Mouse (Mus musculus) embryo, embryonic 11 days (tissue): Measurements from ENCODE around the gene Mrvi1.
A peak's percentile ranks its signal among the peaks of the same experiment; 100 is the strongest.

Experiments used
- DNase-seq: peaks from one replicate; pipeline ENCODE4 v3.0.0-alpha.2; 2015

Mrvi1 gene

DNA sequence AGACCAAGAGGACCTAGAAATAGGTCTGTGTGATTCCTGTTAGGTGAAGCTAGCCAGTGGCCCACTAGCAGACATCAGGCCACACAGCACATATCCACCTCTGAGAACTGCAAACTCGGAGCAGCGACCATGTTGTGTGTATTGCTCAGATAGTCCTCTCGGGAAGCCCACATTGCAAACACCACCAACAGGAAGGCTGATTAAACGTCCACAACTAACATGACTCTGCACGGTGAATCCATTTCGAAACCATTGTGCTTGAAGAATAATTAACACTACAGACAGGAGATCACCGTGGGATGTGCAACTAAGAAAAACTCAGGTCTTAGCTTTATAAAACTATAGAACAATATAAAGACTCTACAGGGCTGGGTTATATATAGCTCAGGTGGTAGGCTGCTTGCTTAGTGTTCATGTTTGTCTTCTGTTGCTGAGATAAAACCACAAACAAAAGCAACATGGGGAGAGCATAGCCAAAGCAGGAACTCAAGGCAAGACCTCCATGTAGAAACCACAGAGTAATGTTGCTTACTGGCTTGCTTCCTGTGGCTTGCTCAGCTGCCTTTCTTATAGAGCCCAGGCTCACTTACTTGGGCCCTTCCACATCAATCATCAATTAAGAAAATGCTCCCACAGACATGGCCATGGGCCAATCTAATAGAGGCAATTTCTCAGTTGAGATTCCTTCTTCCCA, 4.4 kb downstream of the Mrvi1 start:
- DNase-seq, result no peak

DNA sequence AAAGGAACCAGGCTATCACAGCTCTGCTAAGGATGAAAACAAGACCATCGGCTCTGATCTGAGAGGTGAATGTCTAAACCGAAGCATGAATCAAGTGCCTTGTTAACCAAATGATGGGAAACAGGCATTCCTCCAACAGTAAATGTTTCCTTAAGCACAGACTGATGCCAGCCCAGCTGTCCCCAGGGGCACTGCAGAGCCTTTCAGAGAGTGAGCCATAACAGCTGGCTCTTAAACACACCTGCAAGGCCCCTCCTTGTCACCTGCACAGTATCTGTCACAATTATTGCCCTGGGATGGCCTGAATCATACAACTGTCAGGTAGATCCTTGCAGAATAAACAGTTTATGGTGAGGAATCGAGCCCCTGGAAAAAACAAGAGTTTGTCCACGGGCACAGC, 8.8 kb downstream of the Mrvi1 start:
- no peak for DNase-seq

- DNase-seq, result no peak
These were observed 9.5 kb downstream of the Mrvi1 start for GRCm38 (mm10) chr7:110972796-110973195.

- no peak for DNase-seq
These were observed 14.9 kb downstream of the Mrvi1 start for GRCm38 (mm10) chr7:110967373-110967772.

DNA sequence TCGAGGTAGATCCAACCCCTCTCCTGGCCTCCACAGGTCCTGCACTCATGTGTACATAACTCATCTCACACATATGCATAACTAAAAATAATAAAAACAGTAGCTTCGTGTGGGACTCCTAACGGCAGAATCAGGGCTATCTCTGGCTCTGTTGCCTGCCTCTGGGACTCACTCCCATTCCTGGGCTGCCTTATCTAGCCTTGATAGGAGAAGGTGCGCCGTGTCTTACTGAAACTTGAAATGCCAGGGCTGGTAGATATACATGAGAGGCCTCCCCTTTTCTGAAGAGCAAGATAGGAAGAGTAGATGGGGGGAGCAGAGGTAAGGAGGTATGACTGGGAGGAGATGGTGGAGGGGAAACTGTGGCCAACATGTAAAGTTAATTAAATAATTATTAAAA, 15.4 kb downstream of the Mrvi1 start:
- DNase-seq, result no peak

GRCm38 (mm10) chr7:110965387-110965786, 16.9 kb downstream of the Mrvi1 start:
- no peak for DNase-seq

GRCm38 (mm10) chr7:110963655-110963997, 18.6 kb downstream of the Mrvi1 start:
- no peak for DNase-seq

DNA sequence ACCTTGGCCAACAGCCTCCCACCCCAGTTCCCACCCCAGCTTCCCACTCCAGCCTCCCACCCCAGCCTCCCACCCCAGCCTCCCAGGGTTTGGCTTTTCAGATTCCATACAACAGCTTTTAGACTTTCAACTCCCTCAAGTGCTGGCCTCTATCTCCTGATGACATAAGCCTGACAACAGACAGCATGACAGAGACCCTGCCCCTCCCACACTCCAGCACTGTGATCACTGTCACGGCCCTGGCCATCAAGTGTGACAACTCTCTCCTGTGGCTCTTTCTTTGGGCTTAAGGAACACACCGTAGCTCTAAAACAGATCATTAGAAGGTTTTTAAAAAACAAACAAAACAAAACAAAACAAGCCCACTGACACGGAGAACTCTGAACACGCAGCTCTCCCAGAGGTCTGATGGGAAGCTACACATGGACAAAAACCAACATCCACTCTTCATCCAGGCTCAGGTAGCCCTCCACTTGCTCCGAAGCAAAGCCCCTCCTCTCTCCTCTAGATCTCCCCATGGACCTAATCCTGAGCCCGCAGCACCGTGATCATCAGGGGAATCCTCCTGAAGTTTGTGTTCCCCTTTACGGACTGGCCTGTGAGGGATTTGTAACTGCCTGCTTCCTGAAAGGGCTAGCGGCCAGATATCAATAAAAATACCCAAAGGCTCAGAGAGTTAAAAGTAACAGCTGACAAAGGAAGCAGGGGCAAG, 19.2 kb downstream of the Mrvi1 start:
- no peak for DNase-seq

GRCm38 (mm10) chr7:110962497-110962896, 19.8 kb downstream of the Mrvi1 start:
- no peak for DNase-seq

DNA sequence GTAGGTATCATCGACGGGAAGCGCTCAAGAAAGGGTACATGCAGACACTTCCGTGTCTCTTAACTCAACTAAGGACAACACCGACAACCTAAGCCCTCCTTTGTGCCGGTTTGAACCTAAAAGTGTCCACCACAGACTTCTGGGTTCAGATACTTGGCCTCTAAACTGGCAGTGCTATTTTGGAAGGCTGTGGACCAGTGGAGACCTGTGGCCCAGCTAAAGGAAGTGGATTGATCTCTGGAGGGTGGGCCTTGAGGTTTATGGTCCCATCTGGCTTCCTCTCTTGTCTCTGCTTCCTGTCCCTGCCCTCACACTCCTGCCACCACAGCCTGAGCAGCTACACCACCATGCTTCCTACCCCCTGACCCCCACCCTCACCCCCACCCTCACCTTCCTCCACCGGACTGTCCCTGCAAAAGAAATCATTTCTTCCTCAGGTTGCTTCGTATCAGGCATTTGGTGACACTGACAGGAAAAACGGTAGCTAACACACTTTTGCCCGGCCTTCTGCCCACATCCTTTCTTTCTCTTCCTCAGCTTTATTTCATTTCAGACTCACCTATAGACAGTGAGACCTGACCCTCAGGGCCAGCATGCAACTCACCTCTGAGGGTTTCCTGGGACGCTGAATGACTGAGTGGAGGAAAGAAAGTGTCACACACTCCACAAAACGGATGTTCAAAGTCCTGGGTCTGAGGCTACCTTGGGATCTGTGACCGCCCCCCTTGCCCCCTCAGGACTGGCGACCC, 25.7 kb downstream of the Mrvi1 start:
- no peak for DNase-seq

- no peak for DNase-seq
These were observed 26.7 kb downstream of the Mrvi1 start for GRCm38 (mm10) chr7:110955576-110955975.

DNA sequence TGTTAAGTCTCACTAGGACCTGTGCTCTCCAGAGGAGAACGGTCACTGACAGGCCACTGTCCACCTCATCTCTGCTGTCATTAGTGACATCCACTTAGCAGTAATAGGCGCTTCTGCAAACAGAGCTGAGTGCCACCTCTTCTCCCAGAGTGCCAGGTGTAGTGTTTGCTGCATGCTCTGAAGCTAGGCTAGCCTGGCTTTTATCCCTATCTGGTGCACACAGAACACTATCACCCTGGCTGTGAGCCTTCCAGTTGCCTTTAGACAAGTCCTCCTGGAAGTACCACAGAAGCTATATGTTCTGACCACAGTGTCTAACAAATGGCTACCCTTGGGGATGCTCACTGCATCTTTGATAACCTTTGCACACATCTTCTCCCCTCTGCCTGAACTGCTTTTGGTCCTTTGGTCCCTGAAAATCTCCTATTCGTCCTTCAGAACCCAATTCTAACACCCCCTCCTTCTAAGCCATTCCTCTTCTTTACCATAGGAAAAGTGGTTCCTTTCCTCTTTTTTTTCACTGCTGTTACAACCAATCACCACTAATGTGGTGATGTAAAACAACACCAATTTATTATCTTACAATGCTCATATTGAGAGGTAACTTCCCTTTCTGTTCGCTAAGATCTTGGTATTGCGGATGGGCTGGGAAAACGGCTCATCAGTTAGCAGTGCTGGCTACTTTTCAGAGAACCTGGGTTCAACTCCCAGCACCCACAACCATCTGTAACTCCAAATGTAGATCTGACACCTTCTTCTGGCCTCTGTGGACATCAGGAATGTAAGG, 28.0 kb downstream of the Mrvi1 start:
- no peak for DNase-seq

- DNase-seq, result no peak
These were observed 29.1 kb downstream of the Mrvi1 start for GRCm38 (mm10) chr7:110953210-110953609.

DNA sequence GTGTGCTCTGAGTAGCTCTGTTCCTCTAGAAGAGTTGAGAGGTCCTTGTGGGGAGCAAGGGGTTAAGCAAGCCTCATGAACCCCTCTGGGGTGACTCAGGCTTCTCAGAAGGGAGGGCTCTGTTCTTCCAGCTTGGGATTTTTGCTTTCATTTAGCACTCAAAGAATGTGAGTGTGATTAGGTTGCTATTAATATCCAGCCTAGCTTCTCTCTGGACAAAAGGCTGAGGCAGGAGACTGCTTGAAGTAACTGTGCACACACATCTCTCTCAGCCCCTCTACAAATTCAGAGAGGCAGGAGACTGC, 31.7 kb downstream of the Mrvi1 start:
- no peak for DNase-seq

DNA sequence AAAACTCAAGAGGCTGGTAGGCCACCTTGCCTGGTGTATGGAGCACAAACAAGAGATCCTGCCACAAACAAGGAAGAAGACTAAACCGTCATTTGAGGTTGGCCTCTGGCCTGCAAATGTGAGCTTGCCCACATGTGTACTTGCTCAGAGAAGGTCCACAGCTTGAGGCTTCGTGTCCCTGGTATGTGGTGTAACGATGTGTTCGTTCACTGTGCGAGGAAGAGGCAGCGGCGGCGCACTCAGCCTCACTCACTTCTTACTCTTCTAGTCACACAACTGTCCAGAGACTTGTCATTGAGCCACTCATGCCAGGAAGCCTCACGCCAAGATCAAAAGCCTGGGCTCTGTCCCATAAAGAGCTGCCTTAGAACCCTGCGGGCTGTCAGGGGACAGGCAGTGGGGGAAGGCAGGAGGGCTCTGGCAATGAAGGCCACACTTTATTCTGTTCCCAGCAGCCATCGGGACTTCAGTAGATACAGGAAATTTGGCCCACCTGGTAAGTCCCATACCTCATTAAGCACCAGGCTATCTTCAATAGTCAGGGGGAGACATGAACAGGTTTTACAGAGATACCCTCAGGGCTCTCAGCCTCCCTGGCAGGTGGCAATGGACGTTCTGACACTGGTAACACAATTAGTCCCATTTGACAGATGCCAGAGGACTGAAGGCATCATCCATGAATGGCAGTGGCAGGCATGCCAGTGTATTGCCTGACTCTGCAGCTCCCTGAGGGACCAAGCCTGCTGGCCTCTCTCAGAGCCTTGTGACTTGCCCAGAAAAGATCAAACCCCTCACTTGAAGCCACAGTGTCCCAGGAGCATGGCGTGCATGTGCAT, 32.3 kb downstream of the Mrvi1 start:
- no peak for DNase-seq

DNA sequence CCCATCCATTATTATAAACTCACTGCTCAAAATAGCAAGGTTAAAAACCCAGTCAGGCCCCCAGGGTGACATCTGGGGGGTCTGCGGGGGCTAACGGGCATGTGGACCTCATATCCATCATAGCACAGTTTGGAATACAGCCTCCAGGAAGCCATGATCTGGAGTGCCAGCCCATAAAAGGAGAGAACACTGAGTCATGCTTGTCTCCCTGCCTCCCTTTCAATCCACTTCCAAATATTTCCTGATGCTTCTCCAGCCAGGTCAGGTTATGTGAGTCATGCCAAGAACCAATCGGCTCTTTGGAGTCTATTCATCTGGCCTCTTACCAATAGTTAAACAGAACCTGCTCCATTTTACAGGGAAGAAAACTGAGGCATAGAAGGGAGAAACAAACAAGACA, 33.7 kb downstream of the Mrvi1 start:
- DNase-seq, result no peak

DNA sequence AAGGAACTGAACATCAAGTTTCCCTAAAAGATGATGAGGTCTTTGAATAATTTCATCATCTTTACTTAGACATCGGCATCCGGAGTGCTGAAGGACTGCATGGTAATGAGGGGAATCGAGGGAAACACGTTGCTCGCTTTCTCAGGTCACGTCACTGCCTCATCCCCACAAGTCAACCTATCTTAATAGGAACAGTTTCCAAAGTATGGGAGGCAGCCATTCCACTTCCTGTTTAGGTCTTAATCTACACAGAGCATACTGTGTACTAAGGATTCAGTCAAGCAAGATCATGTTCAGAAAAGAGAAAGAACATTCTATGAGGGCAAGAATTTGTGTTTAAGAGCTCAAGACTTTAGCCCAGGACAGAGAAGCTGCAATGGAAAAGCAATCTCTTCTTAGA, 34.6 kb downstream of the Mrvi1 start:
- no peak for DNase-seq

- DNase-seq, result peak; percentile 55
These were observed 35.5 kb downstream of the Mrvi1 start for GRCm38 (mm10) chr7:110946731-110947130.

DNA sequence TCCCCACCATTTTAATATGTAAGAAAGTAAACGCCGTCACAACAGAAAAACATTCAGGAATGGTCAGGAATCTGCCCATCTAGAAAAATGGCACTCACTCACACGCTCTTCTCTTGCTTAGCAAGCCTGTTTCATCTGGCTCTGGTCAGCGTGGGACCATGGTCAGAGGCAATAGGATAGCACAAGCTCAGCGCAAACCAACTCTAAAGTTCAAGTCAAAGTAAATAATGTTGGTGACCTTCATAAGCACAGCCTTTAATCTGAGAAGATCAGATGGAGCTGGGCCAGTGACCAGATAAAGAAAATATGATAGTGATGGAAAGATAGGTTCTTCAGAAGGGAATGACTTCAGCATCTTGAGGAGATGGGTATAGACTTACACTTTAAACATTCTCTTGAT, 37.9 kb downstream of the Mrvi1 start:
- DNase-seq, result no peak

- peak; percentile 21 for DNase-seq
These were observed 40.3 kb downstream of the Mrvi1 start for GRCm38 (mm10) chr7:110941701-110942530.

DNA sequence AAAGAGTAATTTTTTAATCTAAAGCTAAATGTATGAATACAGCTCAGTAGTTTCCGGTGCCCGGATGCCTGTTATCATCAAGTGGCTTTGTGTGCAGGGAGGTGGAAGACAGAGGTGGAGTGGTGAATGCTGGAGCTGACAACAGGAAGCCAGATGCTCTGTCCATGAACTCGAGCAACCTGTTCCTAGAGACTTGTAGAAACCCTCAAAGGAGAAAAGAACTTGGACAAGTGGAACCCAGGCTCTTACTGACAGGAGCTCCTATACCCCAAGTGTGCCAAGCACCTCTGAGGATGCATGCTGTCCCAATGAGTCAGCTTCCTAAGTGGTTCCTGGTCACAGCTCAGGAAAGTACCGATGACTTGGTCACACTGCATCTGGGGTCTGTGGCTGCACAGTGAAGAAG, 41.1 kb downstream of the Mrvi1 start:
- no peak for DNase-seq
